Mouse (Mus musculus): ENCODE measurements around the gene Fcho2. TPM values are rescaled to one million over a fixed set of nuclear protein-coding genes. Genes with fewer than 3 reads are reported as not detected.
"Not testable (repeated sequence)": the region's sequence is repeated elsewhere in the genome, so short reads cannot be mapped to it uniquely, and the experiment has no call there.

Fcho2 gene
- polyA plus RNA-seq (2015; fragmentation: Nextera tagmentation; extraction: Ambion mirVana): 31.2 and 31.9 TPM in 2 replicates

DNA sequence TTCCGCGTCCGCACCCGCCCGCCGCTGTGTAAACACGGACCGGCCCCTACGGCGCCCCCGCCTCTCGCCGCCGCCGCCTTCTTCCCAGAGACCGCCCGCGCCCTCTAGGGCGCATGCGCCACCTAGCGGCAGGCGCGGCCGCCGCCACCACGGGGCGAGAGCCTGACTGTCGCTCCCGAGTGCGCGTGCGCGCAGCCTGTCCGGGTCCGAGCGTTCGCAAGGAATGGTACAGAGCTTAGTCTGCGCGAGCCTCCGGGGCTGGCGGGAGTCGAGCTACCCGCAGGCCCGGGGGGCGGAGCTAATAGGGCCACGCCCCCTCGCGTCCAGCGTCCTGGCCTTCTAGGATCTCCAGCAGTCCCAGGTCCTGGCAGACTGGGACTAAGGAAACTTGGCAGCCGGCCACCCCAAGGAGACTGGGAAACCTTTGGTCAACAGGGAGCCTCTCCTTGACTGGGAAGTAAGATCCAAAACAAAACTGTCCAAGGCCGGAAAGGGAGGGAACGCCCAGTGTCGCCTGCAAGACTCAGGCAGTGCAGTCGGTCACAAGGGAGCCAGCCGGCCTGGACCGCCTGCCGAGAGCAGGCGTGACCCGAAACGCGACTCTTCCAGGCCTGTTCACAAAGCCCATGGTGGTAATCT is at the start of gene Fcho2:
Fcho2 (minus strand) TSS at position 303 of the 639 bp plus-strand sequence.
- Histone ChIP-seq H3K27me3 (replicated peaks; ENCODE audit: control insufficient read depth, insufficient read depth, low read length) (no peaks in the 10 kb centered on the region), H3K36me3 (ENCODE audit: control insufficient read depth, insufficient read depth, low read length) (no peaks in the 10 kb centered on the region), H3K27ac (ENCODE audit: low read length) (peak within 1 kb of the TSS; percentile 98), H3K9me3 (ENCODE audit: control insufficient read depth, low read length) (no peaks in the 10 kb centered on the region), H3K9ac (ENCODE audit: low read depth, low read length) (peak within 1 kb of the TSS; percentile 98), H3K4me3 (ENCODE audit: low read length) (peak within 1 kb of the TSS; percentile 91), H3K4me2 (ENCODE audit: low read depth, low read length) (peak within 1 kb of the TSS; percentile 65), H3K4me1 (ENCODE audit: control insufficient read depth, insufficient read depth, low read length) (peaks cover 11% of the 10 kb centered on the region)
- under 1% methylated on average over 58 of the region's 61 CpGs for WGBS
- ATAC-seq: peak; percentile 94

DNA sequence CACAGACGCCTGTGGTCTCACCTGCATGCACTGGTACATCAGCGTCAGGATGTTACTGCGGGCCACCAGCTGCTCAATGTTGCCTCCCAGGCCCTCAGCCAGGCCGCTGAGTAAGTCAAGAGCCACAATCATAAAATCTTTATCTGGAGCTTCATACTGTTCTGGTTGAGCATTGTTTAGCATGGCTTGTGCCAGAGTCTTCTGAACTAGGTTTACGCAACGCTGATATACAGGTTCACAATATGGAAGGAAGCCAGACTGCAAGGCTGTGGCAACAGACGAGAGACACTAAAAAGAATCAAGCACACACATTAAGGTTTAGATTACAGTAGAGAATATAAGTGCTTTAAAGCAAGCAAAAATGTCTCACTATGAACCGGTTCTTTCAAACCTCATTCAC is 40.0 kb upstream of the Fcho2 start:
- H3K9ac ChIP-seq (ENCODE audit: low read depth, low read length): no peak overlapping the region
- no peaks in the 10 kb centered on the region for H3K9me3 ChIP-seq (ENCODE audit: control insufficient read depth, low read length)
- no peak overlapping the region for H3K4me3 ChIP-seq (ENCODE audit: low read length)
- ATAC-seq: no peak
- no peak overlapping the region for H3K27ac ChIP-seq (ENCODE audit: low read length)
- H3K4me1 ChIP-seq (ENCODE audit: control insufficient read depth, insufficient read depth, low read length): no peaks in the 10 kb centered on the region
- WGBS: 88% methylated on average over 8 of the region's 8 CpGs
- no peak overlapping the region for H3K4me2 ChIP-seq (ENCODE audit: low read depth, low read length)
- H3K27me3 ChIP-seq (replicated peaks; ENCODE audit: control insufficient read depth, insufficient read depth, low read length): no peaks in the 10 kb centered on the region
- peaks cover 22% of the 10 kb centered on the region for H3K36me3 ChIP-seq (ENCODE audit: control insufficient read depth, insufficient read depth, low read length)

DNA sequence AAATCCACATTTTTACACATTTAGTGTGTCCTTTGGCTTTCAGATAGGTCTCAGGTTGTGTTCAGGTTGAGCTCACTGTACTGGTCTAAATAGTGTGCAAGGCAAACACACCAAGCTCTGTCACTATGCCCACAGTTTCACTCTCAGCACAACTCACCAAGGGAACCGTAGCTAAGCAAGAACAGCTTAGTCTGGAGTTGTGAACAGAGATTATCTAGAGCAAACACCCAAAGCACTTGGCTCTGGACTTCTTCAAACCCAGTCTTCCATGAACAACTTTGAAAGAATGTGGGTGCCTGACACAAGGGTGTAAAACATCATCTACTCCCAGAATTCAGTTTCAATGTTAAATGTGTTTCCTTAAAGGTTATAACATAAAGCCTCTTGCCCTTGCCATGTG is 30.5 kb upstream of the Fcho2 start:
- H3K27me3 ChIP-seq (replicated peaks; ENCODE audit: control insufficient read depth, insufficient read depth, low read length): no peaks in the 10 kb centered on the region
- no peak overlapping the region for H3K27ac ChIP-seq (ENCODE audit: low read length)
- no peaks in the 10 kb centered on the region for H3K4me1 ChIP-seq (ENCODE audit: control insufficient read depth, insufficient read depth, low read length)
- H3K4me3 ChIP-seq (ENCODE audit: low read length): no peak overlapping the region
- peaks cover 15% of the 10 kb centered on the region for H3K36me3 ChIP-seq (ENCODE audit: control insufficient read depth, insufficient read depth, low read length)
- no peaks in the 10 kb centered on the region for H3K9me3 ChIP-seq (ENCODE audit: control insufficient read depth, low read length)
- no peak for ATAC-seq
- WGBS: 60% methylated on average over 1 of the region's 1 CpGs
- no peak overlapping the region for H3K9ac ChIP-seq (ENCODE audit: low read depth, low read length)
- no peak overlapping the region for H3K4me2 ChIP-seq (ENCODE audit: low read depth, low read length)

DNA sequence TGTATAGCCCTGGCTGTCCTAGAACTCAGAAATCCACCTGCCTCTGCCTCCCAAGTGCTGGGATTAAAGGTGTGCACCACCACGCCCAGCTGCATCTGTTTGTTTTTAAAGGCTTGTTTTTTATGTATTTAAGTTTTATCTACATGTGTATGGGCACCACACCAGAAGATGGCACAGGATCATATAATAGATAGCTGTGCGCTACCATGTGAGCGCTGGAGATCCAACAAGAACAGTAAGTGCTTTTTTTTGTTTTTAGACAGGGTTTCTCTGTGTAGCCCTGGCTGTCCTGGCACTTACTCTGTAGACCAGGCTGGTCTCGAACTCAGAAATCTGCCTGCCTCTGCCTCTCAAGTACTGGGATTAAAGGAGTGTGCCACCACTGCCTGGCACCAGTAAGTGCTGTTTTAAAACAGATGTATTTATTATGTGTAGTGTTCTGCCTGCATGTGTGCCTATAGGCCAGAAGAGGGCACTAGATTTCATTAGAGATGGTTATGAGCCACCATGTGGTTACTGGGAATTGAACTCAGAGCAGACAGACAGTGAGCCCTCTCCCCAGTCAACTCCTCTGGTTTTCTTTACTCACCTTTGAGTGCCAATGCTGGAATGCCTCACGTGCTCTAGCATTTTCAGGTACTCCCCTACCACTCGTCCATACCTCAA is 21.3 kb upstream of the Fcho2 start:
- Histone ChIP-seq H3K4me1 (ENCODE audit: control insufficient read depth, insufficient read depth, low read length) (no peaks in the 10 kb centered on the region), H3K4me2 (ENCODE audit: low read depth, low read length) (no peak overlapping the region), H3K27me3 (replicated peaks; ENCODE audit: control insufficient read depth, insufficient read depth, low read length) (no peaks in the 10 kb centered on the region), H3K9me3 (ENCODE audit: control insufficient read depth, low read length) (no peaks in the 10 kb centered on the region), H3K4me3 (ENCODE audit: low read length) (no peak overlapping the region), H3K9ac (ENCODE audit: low read depth, low read length) (no peak overlapping the region), H3K36me3 (ENCODE audit: control insufficient read depth, insufficient read depth, low read length) (0 out of 2 replicates have a peak, but pooled peaks cover 5% of the 10 kb centered on the region), H3K27ac (ENCODE audit: low read length) (no peak overlapping the region)
- 92% methylated on average over 6 of the region's 6 CpGs for WGBS
- no peak for ATAC-seq

DNA sequence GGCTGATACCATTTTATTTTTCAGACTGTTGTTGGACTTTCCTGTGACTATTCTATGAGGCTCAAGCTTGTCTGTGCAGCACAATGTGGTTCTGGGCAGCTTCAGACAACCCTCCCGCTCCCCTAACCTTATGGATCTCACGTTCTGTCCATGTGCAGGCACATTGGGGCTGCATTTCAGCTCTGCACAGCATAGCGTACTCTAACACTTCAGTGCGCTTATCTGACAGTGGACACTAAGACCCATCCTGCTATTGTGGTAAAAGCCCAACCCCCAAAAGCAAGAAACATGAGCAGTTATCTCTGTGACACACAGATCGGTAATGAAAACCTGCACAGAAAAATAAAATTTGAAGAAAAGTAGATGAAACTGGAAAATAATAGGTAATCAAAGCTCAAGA is 20.5 kb upstream of the Fcho2 start:
- Histone ChIP-seq H3K4me1 (ENCODE audit: control insufficient read depth, insufficient read depth, low read length) (no peaks in the 10 kb centered on the region), H3K9me3 (ENCODE audit: control insufficient read depth, low read length) (no peaks in the 10 kb centered on the region), H3K9ac (ENCODE audit: low read depth, low read length) (no peak overlapping the region), H3K27ac (ENCODE audit: low read length) (no peak overlapping the region), H3K4me3 (ENCODE audit: low read length) (no peak overlapping the region), H3K4me2 (ENCODE audit: low read depth, low read length) (no peak overlapping the region), H3K36me3 (ENCODE audit: control insufficient read depth, insufficient read depth, low read length) (0 out of 2 replicates have a peak, but pooled peaks cover 5% of the 10 kb centered on the region), H3K27me3 (replicated peaks; ENCODE audit: control insufficient read depth, insufficient read depth, low read length) (no peaks in the 10 kb centered on the region)
- WGBS: 91% methylated on average over 5 of the region's 5 CpGs
- no peak; the same call in 1 of the 2 replicates for ATAC-seq

DNA sequence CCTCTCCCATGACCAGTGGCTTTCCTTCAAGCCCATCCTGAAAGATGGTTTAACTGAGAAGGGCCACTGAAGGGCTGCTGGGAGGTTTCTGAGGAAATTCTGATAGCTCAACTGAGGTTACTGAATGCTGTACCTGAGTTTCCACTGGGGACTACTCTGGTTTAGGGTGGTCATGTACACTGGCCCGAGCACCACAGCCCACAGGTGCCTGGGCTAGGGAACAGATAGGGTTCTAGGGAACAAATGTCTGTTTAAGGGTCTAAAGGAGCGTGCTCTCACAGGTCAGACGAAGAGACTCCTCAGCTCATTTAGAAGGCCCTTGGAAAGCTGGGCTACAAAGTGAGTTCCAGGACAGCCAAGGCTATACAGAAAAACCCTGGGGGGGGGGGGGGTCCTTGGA is 19.5 kb upstream of the Fcho2 start:
- ATAC-seq: 0 out of 2 replicates have a peak, but pooled peaks have one; percentile 34
- Histone ChIP-seq H3K4me3 (ENCODE audit: low read length) (no peak overlapping the region), H3K9me3 (ENCODE audit: control insufficient read depth, low read length) (no peaks in the 10 kb centered on the region), H3K27me3 (replicated peaks; ENCODE audit: control insufficient read depth, insufficient read depth, low read length) (no peaks in the 10 kb centered on the region), H3K4me1 (ENCODE audit: control insufficient read depth, insufficient read depth, low read length) (no peaks in the 10 kb centered on the region), H3K9ac (ENCODE audit: low read depth, low read length) (no peak overlapping the region), H3K36me3 (ENCODE audit: control insufficient read depth, insufficient read depth, low read length) (0 out of 2 replicates have a peak, but pooled peaks cover 5% of the 10 kb centered on the region), H3K4me2 (ENCODE audit: low read depth, low read length) (no peak overlapping the region), H3K27ac (ENCODE audit: low read length) (no peak overlapping the region)
- WGBS: 84% methylated on average over 3 of the region's 3 CpGs

DNA sequence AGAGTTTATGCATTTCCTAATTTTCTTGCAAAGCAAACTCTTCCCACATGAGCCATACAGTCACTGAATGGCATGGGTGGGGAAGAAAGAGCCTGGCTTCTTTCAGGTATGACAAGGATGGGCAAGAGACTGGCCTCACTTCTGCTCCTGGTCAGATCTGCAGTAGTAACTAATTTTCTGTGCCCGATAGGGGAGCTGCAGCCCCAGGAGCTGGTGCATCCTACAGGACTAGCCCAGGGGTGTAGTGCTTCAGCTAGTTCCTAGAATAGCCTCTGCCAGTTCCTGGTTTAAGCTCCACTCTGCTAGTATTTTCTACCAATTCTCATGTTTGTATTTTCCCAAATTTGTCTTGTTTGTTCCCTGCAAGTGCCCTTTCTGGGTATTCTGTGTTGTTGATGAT is 18.9 kb upstream of the Fcho2 start:
- Histone ChIP-seq H3K9ac (ENCODE audit: low read depth, low read length) (no peak overlapping the region), H3K4me2 (ENCODE audit: low read depth, low read length) (no peak overlapping the region), H3K9me3 (ENCODE audit: control insufficient read depth, low read length) (no peaks in the 10 kb centered on the region), H3K36me3 (ENCODE audit: control insufficient read depth, insufficient read depth, low read length) (0 out of 2 replicates have a peak, but pooled peaks cover 5% of the 10 kb centered on the region), H3K4me1 (ENCODE audit: control insufficient read depth, insufficient read depth, low read length) (no peaks in the 10 kb centered on the region), H3K4me3 (ENCODE audit: low read length) (no peak overlapping the region), H3K27ac (ENCODE audit: low read length) (no peak overlapping the region), H3K27me3 (replicated peaks; ENCODE audit: control insufficient read depth, insufficient read depth, low read length) (no peaks in the 10 kb centered on the region)
- 65% methylated on average over 1 of the region's 1 CpGs for WGBS
- ATAC-seq: peak; percentile 51; the same call in 1 of the 2 replicates

DNA sequence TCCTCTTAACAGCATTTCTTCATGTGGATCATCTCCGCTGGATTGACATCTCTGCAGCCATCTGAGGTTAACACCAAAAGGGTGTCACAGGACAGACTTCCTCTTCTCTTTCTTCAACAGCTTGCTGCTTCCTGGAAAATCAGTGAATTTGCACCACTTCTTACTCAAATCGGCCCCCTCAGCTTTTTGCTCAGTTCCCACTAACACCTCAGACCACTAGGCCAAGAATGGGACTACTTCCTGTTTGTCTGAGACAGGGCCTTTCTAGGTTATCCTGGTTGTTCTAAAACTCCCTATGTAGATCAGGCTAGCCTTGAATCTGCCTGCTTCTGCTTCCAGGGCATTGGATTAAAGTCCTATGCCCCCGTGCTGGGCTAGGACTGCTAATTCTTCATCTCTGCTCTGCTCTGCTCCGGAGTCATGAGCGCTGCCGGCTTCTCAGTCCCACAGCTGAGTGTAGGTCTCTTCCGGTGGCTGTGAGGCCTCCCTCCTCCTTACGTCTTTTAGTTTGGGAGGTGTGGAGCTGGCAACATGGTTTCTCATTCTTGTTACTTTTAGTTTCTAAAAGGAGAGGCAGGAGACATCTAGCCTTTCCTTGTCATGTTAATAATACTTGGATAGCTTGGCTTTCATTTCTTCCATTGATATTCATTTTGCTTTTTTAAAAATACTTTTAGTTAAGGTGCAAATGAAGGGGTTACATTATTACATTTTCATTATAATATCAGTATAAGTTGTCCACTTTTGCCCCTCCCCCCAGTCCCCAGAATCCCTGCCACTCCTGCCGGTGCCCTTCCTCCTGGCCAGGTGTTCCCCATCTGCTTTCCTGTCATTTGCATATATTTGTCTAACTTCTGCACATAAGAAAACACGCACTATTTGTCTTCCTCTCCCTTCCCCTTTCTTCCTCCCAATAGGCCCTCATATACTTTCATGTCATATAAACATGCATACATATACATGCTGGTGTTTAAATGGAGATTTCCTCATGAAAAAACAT is 17.5 kb upstream of the Fcho2 start:
- no peak for ATAC-seq

DNA sequence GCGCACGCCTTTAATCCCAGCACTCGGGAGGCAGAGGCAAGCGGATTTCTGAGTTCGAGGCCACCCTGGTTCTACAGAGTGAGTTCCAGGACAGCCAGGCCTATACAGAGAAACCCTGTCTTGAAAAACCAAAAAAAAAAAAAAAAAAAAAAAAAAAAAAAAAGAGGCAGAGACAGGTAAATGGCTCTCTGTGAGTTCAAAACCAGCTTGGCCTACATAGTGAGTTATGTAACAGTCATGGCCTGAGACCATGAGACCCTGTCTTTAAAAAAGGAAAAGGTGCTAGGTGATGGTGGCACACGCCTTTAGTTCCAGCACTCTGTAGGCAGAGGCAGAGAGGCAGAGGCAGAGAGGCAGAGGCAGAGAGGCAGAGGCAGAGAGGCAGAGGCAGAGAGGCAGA is 13.8 kb upstream of the Fcho2 start:
- not testable (repeated sequence) for H3K9ac ChIP-seq (ENCODE audit: low read depth, low read length); H3K36me3 ChIP-seq (ENCODE audit: control insufficient read depth, insufficient read depth, low read length); H3K9me3 ChIP-seq (ENCODE audit: control insufficient read depth, low read length); ATAC-seq; H3K4me2 ChIP-seq (ENCODE audit: low read depth, low read length); H3K4me3 ChIP-seq (ENCODE audit: low read length); H3K27me3 ChIP-seq (replicated peaks; ENCODE audit: control insufficient read depth, insufficient read depth, low read length); H3K4me1 ChIP-seq (ENCODE audit: control insufficient read depth, insufficient read depth, low read length); H3K27ac ChIP-seq (ENCODE audit: low read length)
- 98% methylated on average over 6 of the region's 6 CpGs for WGBS

More for the DNA sequence above, 17.5 kb upstream of the Fcho2 start:
- no peaks in the 10 kb centered on the region for H3K4me1 ChIP-seq (ENCODE audit: control insufficient read depth, insufficient read depth, low read length)
- no peak overlapping the region for H3K9ac ChIP-seq (ENCODE audit: low read depth, low read length)
- no peak overlapping the region for H3K4me3 ChIP-seq (ENCODE audit: low read length)
- 73% methylated on average over 10 of the region's 10 CpGs for WGBS
- H3K9me3 ChIP-seq (ENCODE audit: control insufficient read depth, low read length): no peaks in the 10 kb centered on the region
- H3K27me3 ChIP-seq (replicated peaks; ENCODE audit: control insufficient read depth, insufficient read depth, low read length): no peaks in the 10 kb centered on the region
- no peak overlapping the region for H3K27ac ChIP-seq (ENCODE audit: low read length)
- no peak overlapping the region for H3K4me2 ChIP-seq (ENCODE audit: low read depth, low read length)
- 0 out of 2 replicates have a peak, but pooled peaks cover 5% of the 10 kb centered on the region for H3K36me3 ChIP-seq (ENCODE audit: control insufficient read depth, insufficient read depth, low read length)

Data from intestine, embryonic 16.5 days (tissue).